Mouse (Mus musculus) cortical plate, adult 2 months (tissue): ENCODE measurements around the gene Insm1. TPM values are rescaled to one million over a fixed set of nuclear protein-coding genes. Genes with fewer than 3 reads are reported as not detected.

Experiments
- H3K27ac ChIP-seq: fragments of 200-500 bp; 2 replicates; pipeline ENCODE4 v1.5.1; 2012; ENCODE audit warnings: low read length, control low read depth, inconsistent platforms; ENCODE audit not compliant: insufficient read depth
- H3K4me1 ChIP-seq: fragments of 200-500 bp; 2 replicates; pipeline ENCODE4 v1.6.1; 2011; ENCODE audit warnings: low read length; ENCODE audit not compliant: control insufficient read depth, insufficient read depth
- H3K4me3 ChIP-seq: fragments of 200-500 bp; 2 replicates; pipeline ENCODE4 v1.5.1; 2011; ENCODE audit warnings: mild to moderate bottlenecking, low read length, control low read depth; ENCODE audit not compliant: insufficient read depth
- CTCF ChIP-seq: fragments of 200-500 bp; IDR thresholded peaks from 2 replicates; pipeline ENCODE4 v1.5.1; 2011; ENCODE audit warnings: mild to moderate bottlenecking, control low read depth, low read length; ENCODE audit not compliant: insufficient read depth; ENCODE audit errors: extremely low read depth
- POLR2A ChIP-seq: fragments of 200-500 bp; IDR thresholded peaks from 2 replicates; pipeline ENCODE4 v1.6.1; 2011; ENCODE audit warnings: mild to moderate bottlenecking, low read length, control low read depth; ENCODE audit not compliant: insufficient read depth; ENCODE audit errors: extremely low read depth
- polyA plus RNA-seq: library from polyadenylated mRNA; depleted of rRNA; stranded (reverse); fragments of >200 nt; gene quantifications from 2 replicates; pipeline ENCODE4 v1.2.3, GENCODE M21; 2012

Insm1 gene
- polyA plus RNA-seq, 1 experiment = 4.5 TPM

- TF ChIP-seq CTCF (no peak), POLR2A (no peak)
- H3K4me1 ChIP-seq = peaks cover 3% of the 10 kb centered on the region; the same call in 1 of the 2 replicates
- H3K27ac ChIP-seq = no peak overlapping the region
- H3K4me3 ChIP-seq = no peak overlapping the region
These were observed 5.3 kb upstream of the Insm1 start for GRCm38 (mm10) chr2:146216111-146217064.

GRCm38 (mm10) chr2:146217227-146217980 is 4.3 kb upstream of the Insm1 start:
- TF ChIP-seq CTCF = no peak
- no peak for TF ChIP-seq POLR2A
- H3K4me3 ChIP-seq = no peak overlapping the region
- no peak overlapping the region for H3K27ac ChIP-seq
- H3K4me1 ChIP-seq = peaks cover 3% of the 10 kb centered on the region; the same call in 1 of the 2 replicates

GRCm38 (mm10) chr2:146218161-146218691 is 3.5 kb upstream of the Insm1 start:
- no peak for TF ChIP-seq POLR2A
- no peak for TF ChIP-seq CTCF
- Histone ChIP-seq H3K27ac (no peak overlapping the region), H3K4me1 (peaks cover 3% of the 10 kb centered on the region; the same call in 1 of the 2 replicates), H3K4me3 (no peak overlapping the region)

- Histone ChIP-seq H3K4me1 (peaks cover 3% of the 10 kb centered on the region; the same call in 1 of the 2 replicates), H3K27ac (no peak overlapping the region), H3K4me3 (no peak overlapping the region)
- TF ChIP-seq POLR2A = no peak
- TF ChIP-seq CTCF = no peak
These were observed 2.7 kb upstream of the Insm1 start for GRCm38 (mm10) chr2:146218881-146219535.

- Histone ChIP-seq H3K4me3 (no peak overlapping the region), H3K27ac (no peak overlapping the region), H3K4me1 (peaks cover 3% of the 10 kb centered on the region; the same call in 1 of the 2 replicates)
- no peak for TF ChIP-seq POLR2A
- no peak for TF ChIP-seq CTCF
These were observed 1.9 kb upstream of the Insm1 start for GRCm38 (mm10) chr2:146219791-146220190.

GRCm38 (mm10) chr2:146220591-146221075 is 1.1 kb upstream of the Insm1 start:
- H3K4me1 ChIP-seq = peaks cover 3% of the 10 kb centered on the region; the same call in 1 of the 2 replicates
- no peak overlapping the region for H3K27ac ChIP-seq
- TF ChIP-seq CTCF (no peak), POLR2A (no peak)
- peak overlapping the region; percentile 81; the same call in 1 of the 2 replicates for H3K4me3 ChIP-seq

- Histone ChIP-seq H3K4me3 (peak overlapping the region; percentile 81), H3K27ac (peak overlapping the region; percentile 90), H3K4me1 (no peaks in the 10 kb centered on the region)
- 0 out of 2 replicates have a peak, but pooled peaks have one; percentile 32 for TF ChIP-seq POLR2A
- no peak for TF ChIP-seq CTCF
These were observed 183 bp downstream of the Insm1 start for GRCm38 (mm10) chr2:146221929-146222278.

- no peaks in the 10 kb centered on the region for H3K4me1 ChIP-seq
- peak overlapping the region; percentile 81 for H3K4me3 ChIP-seq
- H3K27ac ChIP-seq = peak overlapping the region; percentile 90
- TF ChIP-seq POLR2A = no peak
- TF ChIP-seq CTCF = no peak
These were observed 806 bp downstream of the Insm1 start for GRCm38 (mm10) chr2:146222279-146223175.
